9 mouse cellular contexts compared by ENCODE assay signal in the genomic region with DNA sequence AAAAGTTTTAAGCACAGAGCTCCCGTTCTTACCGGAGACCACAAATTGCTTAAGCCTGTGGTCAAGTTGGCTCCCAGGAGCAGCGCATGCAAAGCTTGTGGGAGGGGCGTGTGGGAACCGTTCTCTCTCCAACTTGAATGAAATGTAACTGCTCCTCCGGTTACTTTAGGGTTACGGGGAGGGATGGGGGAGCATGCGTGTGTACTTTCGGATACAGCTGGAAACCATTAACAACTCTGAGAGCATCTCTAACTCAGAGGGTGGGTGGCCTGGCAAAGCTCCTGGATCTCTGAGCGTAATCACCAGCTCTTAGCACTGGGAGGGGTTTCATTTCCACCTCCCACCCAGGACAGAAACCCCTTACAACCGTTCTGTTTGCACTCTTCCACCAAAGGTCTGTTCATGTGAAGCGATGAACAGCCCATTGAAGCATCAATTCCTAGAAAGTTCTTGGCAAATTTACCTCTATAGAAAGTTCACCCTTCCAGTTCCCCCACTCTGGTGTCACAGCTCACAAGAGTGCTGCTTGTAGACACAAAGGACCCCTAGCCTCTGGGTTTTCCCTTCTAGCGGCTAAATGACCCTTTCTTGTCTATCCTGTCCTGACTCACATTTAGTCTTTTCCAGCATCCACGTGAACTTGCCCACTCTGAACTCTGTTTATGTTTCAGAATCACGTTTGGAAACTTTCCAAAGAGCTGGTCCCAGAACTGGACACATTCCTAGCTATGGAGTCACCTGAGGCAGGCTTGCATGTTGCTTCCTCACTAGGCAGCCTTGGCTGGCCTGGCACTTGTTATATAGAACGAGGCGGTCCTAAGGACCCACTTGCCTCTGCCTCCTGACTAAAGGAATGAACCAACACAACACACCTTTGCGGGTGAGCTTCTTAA. TPM values are rescaled to one million over a fixed set of nuclear protein-coding genes. Genes with fewer than 3 reads are reported as not detected.
DNase-seq lines count a peak whose midpoint lies in the region; ATAC-seq and TF ChIP-seq lines count a peak whose summit lies in the region.
"Had no signal": no experiment of that assay in that cellular context is flagged by ENCODE, and none has a peak within 500 bp of the region (broad histone marks: within the 10 kb centered on the region; RNA-seq: fewer than 3 reads in every experiment).

No protein-coding gene starts in this region.

- H3K4me3 ChIP-seq in lung, postnatal 0 days (ENCODE audit: low read depth, low read length): no peak overlapping the region
- no peak overlapping the region for H3K4me3 ChIP-seq in intestine, postnatal 0 days (ENCODE audit: low read depth, low read length)
- H3K4me3 ChIP-seq in neural tube, embryonic 15.5 days (replicated peaks): no peak overlapping the region
- H3K4me3 ChIP-seq: midbrain, embryonic 13.5 days had no signal

- no peak overlapping the region for H3K27ac ChIP-seq in lung, postnatal 0 days (ENCODE audit: low read length)
- H3K27ac ChIP-seq in intestine, postnatal 0 days (ENCODE audit: low read depth, low read length): no peak overlapping the region
- H3K27ac ChIP-seq in neural tube, embryonic 15.5 days (replicated peaks): no peak overlapping the region; the same call in 1 of the 2 replicates
- H3K27ac ChIP-seq: midbrain, embryonic 13.5 days had no signal

- no peaks in the 10 kb centered on the region for H3K36me3 ChIP-seq in lung, postnatal 0 days (ENCODE audit: insufficient read depth, low read length)
- H3K36me3 ChIP-seq in intestine, postnatal 0 days (ENCODE audit: control insufficient read depth, insufficient read depth): no peaks in the 10 kb centered on the region
- no peaks in the 10 kb centered on the region for H3K36me3 ChIP-seq in neural tube, embryonic 15.5 days
- H3K36me3 ChIP-seq: midbrain, embryonic 13.5 days had no signal

- H3K4me1 ChIP-seq in lung, postnatal 0 days (ENCODE audit: insufficient read depth, low read depth, low read length): no peaks in the 10 kb centered on the region
- H3K4me1 ChIP-seq in intestine, postnatal 0 days (replicated peaks; ENCODE audit: control insufficient read depth, insufficient read depth, low read length): no peaks in the 10 kb centered on the region
- 0 out of 2 replicates have a peak, but pooled peaks cover 3% of the 10 kb centered on the region for H3K4me1 ChIP-seq in neural tube, embryonic 15.5 days

- no peaks in the 10 kb centered on the region for H3K27me3 ChIP-seq in lung, postnatal 0 days (replicated peaks; ENCODE audit: insufficient read depth, low read length)
- no peaks in the 10 kb centered on the region for H3K27me3 ChIP-seq in intestine, postnatal 0 days (replicated peaks; ENCODE audit: control insufficient read depth, insufficient read depth, low read length)
- H3K27me3 ChIP-seq in neural tube, embryonic 15.5 days (replicated peaks): no peaks in the 10 kb centered on the region
- H3K27me3 ChIP-seq: midbrain, embryonic 13.5 days had no signal

- ATAC-seq in lung, postnatal 0 days: no peak
- ATAC-seq in intestine, postnatal 0 days: no peak
- no peak for ATAC-seq in neural tube, embryonic 15.5 days (ENCODE audit: low FRiP score)
- ATAC-seq: midbrain, embryonic 13.5 days had no signal

- TF ChIP-seq EP300 in lung, postnatal 0 days (IDR thresholded peaks at IDR 0.05): no peak

- H3K9ac ChIP-seq in lung, postnatal 0 days (replicated peaks; ENCODE audit: low read depth): no peak overlapping the region
- no peak overlapping the region for H3K9ac ChIP-seq in intestine, postnatal 0 days (ENCODE audit: low read depth, low read length)
- no peak overlapping the region for H3K9ac ChIP-seq in neural tube, embryonic 15.5 days (replicated peaks)
- H3K9ac ChIP-seq: midbrain, embryonic 13.5 days had no signal

- H3K9me3 ChIP-seq in lung, postnatal 0 days (ENCODE audit: low read length): no peaks in the 10 kb centered on the region
- no peaks in the 10 kb centered on the region for H3K9me3 ChIP-seq in intestine, postnatal 0 days (ENCODE audit: control insufficient read depth)
- no peaks in the 10 kb centered on the region for H3K9me3 ChIP-seq in neural tube, embryonic 15.5 days (replicated peaks)
- H3K9me3 ChIP-seq: midbrain, embryonic 13.5 days had no signal

- 0 out of 2 replicates have a peak overlapping the region, but pooled peaks have one; percentile 9 for H3K4me2 ChIP-seq in lung, postnatal 0 days (replicated peaks; ENCODE audit: low read depth, low read length)
- H3K4me2 ChIP-seq in intestine, postnatal 0 days (replicated peaks; ENCODE audit: low read depth): 0 out of 2 replicates have a peak overlapping the region, but pooled peaks have one; percentile 6
- peak overlapping the region; percentile 33 for H3K4me2 ChIP-seq in neural tube, embryonic 15.5 days
- H3K4me2 ChIP-seq: midbrain, embryonic 13.5 days had no signal

- WGBS in lung, postnatal 0 days: 18% methylated on average over 18 of the region's 18 CpGs
- 30% methylated on average over 18 of the region's 18 CpGs for WGBS in intestine, postnatal 0 days
- 38% methylated on average over 18 of the region's 18 CpGs for WGBS in neural tube, embryonic 15.5 days

- no peak for TF ChIP-seq CTCF in lung, postnatal 0 days (IDR thresholded peaks at IDR 0.05)
- no peak for TF ChIP-seq CTCF in intestine, postnatal 0 days (IDR thresholded peaks at IDR 0.05; ENCODE audit: low read depth)

- DNase-seq in lung, postnatal 0 days (ENCODE audit: low spot score): peak; percentile 53
- no peak for DNase-seq in lung, adult 18-20 months
- DNase-seq in fibroblast of lung, adult 2 months (ENCODE audit: low read depth): peak; percentile 91
- no peak for DNase-seq in cerebellum, postnatal 36 days
- DNase-seq in right cerebral cortex, adult 18-20 months: no peak
- DNase-seq in layer of hippocampus, adult 9-11 months: no peak

RNA-seq across cellular contexts. Expression of gene Vit, which starts 55.1 kb away (rescaled TPM):
- 0.69 TPM in 2 replicates for polyA plus RNA-seq in lung, postnatal 0 days (2015; fragmentation: Nextera tagmentation; extraction: Ambion mirVana)
- 0.93 and 1.0 TPM in 2 replicates for polyA plus RNA-seq in intestine, postnatal 0 days (2015; fragmentation: Nextera tagmentation; extraction: Ambion mirVana)
- 9.6 and 10.3 TPM in 2 replicates for polyA plus RNA-seq in neural tube, embryonic 15.5 days (2015; fragmentation: Nextera tagmentation; extraction: Ambion mirVana)

Comparison
In these comparisons a context has a peak if more than half of its experiments do, and no peak if none do; other contexts are left out.
1. DNase-seq: peak in lung, postnatal 0 days (single experiment) and fibroblast of lung, adult 2 months (single experiment); none in lung, adult 18-20 months (0 of 2), cerebellum, postnatal 36 days (0 of 2), right cerebral cortex, adult 18-20 months (single experiment) and layer of hippocampus, adult 9-11 months (single experiment).
2. Peak in every context shown above with its lines, with median percentiles within 50 percentile points of each other: H3K4me2 ChIP-seq.